Mouse (Mus musculus): ENCODE measurements around the gene Serpina1e. TPM values are rescaled to one million over a fixed set of nuclear protein-coding genes. Genes with fewer than 3 reads are reported as not detected.

The Serpina1e gene
- polyA plus RNA-seq (2012; ENCODE audit: insufficient read depth, insufficient read length, missing spikeins): not detected in 2 replicates

GRCm38 (mm10) chr12:103958798-103959197 lies at the start of gene Serpina1e:
Gene Serpina1e, minus strand, starts transcription at chr12:103958975.
- TF ChIP-seq CTCF (IDR thresholded peaks at IDR 0.05; ENCODE audit: low read depth, low read length) (no peak), POLR2A (IDR thresholded peaks at IDR 0.05; ENCODE audit: borderline replicate concordance, low read depth, low read length) (no peak)
- Histone ChIP-seq H3K4me3 (ENCODE audit: insufficient read depth, low read length) (no peak within 1 kb of the TSS), H3K4me1 (ENCODE audit: control insufficient read depth, insufficient read depth, low read length) (no peaks in the 10 kb centered on the region), H3K27ac (ENCODE audit: insufficient read depth, low read depth, low read length) (no peak within 1 kb of the TSS)

- no peak overlapping the region for H3K27ac ChIP-seq (ENCODE audit: insufficient read depth, low read depth, low read length)
- no peak overlapping the region for H3K4me3 ChIP-seq (ENCODE audit: insufficient read depth, low read length)
- no peaks in the 10 kb centered on the region for H3K4me1 ChIP-seq (ENCODE audit: control insufficient read depth, insufficient read depth, low read length)
- TF ChIP-seq POLR2A (IDR thresholded peaks at IDR 0.05; ENCODE audit: borderline replicate concordance, low read depth, low read length) (no peak), CTCF (IDR thresholded peaks at IDR 0.05; ENCODE audit: low read depth, low read length) (no peak)
Measured at GRCm38 (mm10) chr12:104004689-104005088, 45.9 kb upstream of the Serpina1e start.

- Histone ChIP-seq H3K27ac (ENCODE audit: insufficient read depth, low read depth, low read length) (no peak overlapping the region), H3K4me3 (ENCODE audit: insufficient read depth, low read length) (no peak overlapping the region), H3K4me1 (ENCODE audit: control insufficient read depth, insufficient read depth, low read length) (no peaks in the 10 kb centered on the region)
- TF ChIP-seq POLR2A (IDR thresholded peaks at IDR 0.05; ENCODE audit: borderline replicate concordance, low read depth, low read length) (no peak), CTCF (IDR thresholded peaks at IDR 0.05; ENCODE audit: low read depth, low read length) (no peak)
Measured at GRCm38 (mm10) chr12:104003238-104003612, 44.5 kb upstream of the Serpina1e start.

GRCm38 (mm10) chr12:104002569-104003237 lies 43.9 kb upstream of the Serpina1e start:
- TF ChIP-seq POLR2A (IDR thresholded peaks at IDR 0.05; ENCODE audit: borderline replicate concordance, low read depth, low read length): no peak
- no peak for TF ChIP-seq CTCF (IDR thresholded peaks at IDR 0.05; ENCODE audit: low read depth, low read length)
- no peak overlapping the region for H3K27ac ChIP-seq (ENCODE audit: insufficient read depth, low read depth, low read length)
- no peak overlapping the region for H3K4me3 ChIP-seq (ENCODE audit: insufficient read depth, low read length)
- no peaks in the 10 kb centered on the region for H3K4me1 ChIP-seq (ENCODE audit: control insufficient read depth, insufficient read depth, low read length)

DNA sequence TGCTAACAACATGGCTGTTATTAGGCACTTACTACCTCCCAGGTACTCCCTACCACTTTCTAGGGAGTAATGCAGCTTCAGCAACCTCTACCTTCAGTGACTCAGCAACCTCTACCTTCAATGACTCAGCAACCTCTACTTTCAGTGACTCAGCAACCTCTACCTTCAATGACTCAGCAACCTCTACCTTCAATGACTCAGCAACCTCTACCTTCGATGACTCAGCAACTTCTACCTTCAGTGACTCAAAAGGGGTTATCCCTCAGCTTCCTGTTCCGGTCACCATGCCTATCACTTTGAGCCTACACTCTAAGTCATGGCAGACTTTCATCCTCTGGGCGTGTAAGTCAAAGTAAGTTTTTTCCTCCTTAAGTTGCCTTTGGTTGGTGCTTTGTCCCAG lies 41.8 kb upstream of the Serpina1e start:
- H3K27ac ChIP-seq (ENCODE audit: insufficient read depth, low read depth, low read length): no peak overlapping the region
- TF ChIP-seq CTCF (IDR thresholded peaks at IDR 0.05; ENCODE audit: low read depth, low read length) (no peak), POLR2A (IDR thresholded peaks at IDR 0.05; ENCODE audit: borderline replicate concordance, low read depth, low read length) (no peak)
- H3K4me1 ChIP-seq (ENCODE audit: control insufficient read depth, insufficient read depth, low read length): no peaks in the 10 kb centered on the region

DNA sequence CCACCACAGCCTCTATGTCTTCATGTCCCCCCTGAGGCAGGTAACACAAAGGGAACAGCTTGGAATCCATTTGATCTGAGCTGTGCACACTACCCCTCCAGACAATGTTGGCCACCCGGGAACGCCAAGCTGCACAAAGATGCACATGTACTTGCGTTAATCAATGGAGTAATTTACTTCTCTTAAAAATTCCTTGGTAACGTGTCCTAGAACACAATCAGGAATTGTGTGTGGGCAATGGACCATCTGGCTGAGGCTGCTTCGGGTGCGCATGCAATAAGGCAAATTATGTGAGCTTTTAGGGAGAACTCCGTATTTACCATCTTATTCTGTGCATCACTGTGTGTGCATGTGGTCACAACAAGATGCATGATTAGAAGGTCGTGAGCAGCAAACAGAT lies 40.8 kb upstream of the Serpina1e start:
- TF ChIP-seq CTCF (IDR thresholded peaks at IDR 0.05; ENCODE audit: low read depth, low read length): no peak
- no peak for TF ChIP-seq POLR2A (IDR thresholded peaks at IDR 0.05; ENCODE audit: borderline replicate concordance, low read depth, low read length)
- H3K4me3 ChIP-seq (ENCODE audit: insufficient read depth, low read length): no peak overlapping the region
- H3K4me1 ChIP-seq (ENCODE audit: control insufficient read depth, insufficient read depth, low read length): no peaks in the 10 kb centered on the region
- H3K27ac ChIP-seq (ENCODE audit: insufficient read depth, low read depth, low read length): no peak overlapping the region

More for the DNA sequence above, 41.8 kb upstream of the Serpina1e start:
- no peak overlapping the region for H3K4me3 ChIP-seq (ENCODE audit: insufficient read depth, low read length)

DNA sequence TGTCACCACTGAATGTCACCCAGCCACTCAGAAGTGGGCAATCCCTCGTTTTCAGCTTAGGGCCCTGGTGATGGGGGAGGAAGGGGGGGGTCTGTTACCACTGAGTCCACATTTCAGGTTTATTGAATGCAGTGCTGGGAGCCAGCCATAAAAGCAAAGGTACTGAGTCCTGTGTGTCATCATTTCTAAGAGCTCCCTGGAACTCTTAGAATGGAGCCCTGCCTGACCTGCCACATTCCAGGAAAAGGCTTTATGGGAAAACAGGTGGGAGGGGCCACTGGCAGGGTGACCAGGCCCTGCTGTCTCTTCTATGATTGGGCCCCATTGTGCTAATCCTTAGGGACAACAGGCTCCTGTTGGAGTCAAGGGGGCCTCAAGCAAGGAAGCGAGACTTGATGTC lies 37.7 kb upstream of the Serpina1e start:
- Histone ChIP-seq H3K27ac (ENCODE audit: insufficient read depth, low read depth, low read length) (no peak overlapping the region), H3K4me3 (ENCODE audit: insufficient read depth, low read length) (no peak overlapping the region), H3K4me1 (ENCODE audit: control insufficient read depth, insufficient read depth, low read length) (no peaks in the 10 kb centered on the region)
- no peak for TF ChIP-seq POLR2A (IDR thresholded peaks at IDR 0.05; ENCODE audit: borderline replicate concordance, low read depth, low read length)
- no peak for TF ChIP-seq CTCF (IDR thresholded peaks at IDR 0.05; ENCODE audit: low read depth, low read length)

GRCm38 (mm10) chr12:103995292-103996072 lies 36.7 kb upstream of the Serpina1e start:
- Histone ChIP-seq H3K27ac (ENCODE audit: insufficient read depth, low read depth, low read length) (no peak overlapping the region), H3K4me1 (ENCODE audit: control insufficient read depth, insufficient read depth, low read length) (no peaks in the 10 kb centered on the region), H3K4me3 (ENCODE audit: insufficient read depth, low read length) (no peak overlapping the region)
- no peak for TF ChIP-seq POLR2A (IDR thresholded peaks at IDR 0.05; ENCODE audit: borderline replicate concordance, low read depth, low read length)
- TF ChIP-seq CTCF (IDR thresholded peaks at IDR 0.05; ENCODE audit: low read depth, low read length): peak; percentile 60; the same call in 1 of the 2 replicates

DNA sequence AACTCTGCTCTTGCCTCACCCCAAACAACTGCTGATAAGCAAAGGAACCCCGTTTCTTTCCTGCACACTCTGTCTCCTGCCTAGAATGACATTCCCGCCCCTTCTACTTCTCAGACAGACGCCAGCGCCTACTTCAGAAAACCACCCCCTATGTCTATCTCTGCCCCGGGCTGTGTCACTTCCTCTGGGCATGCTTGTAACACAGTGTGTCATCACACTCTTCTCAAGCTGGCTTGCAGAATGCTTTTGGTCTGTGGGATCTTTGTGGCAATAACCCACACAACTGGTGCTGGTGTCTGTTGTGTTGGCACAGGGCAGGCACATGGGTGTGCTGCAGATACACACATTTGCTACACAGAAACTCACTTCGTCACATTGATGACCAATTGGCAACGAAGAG lies 34.2 kb upstream of the Serpina1e start:
- no peak overlapping the region for H3K27ac ChIP-seq (ENCODE audit: insufficient read depth, low read depth, low read length)
- H3K4me3 ChIP-seq (ENCODE audit: insufficient read depth, low read length): no peak overlapping the region

DNA sequence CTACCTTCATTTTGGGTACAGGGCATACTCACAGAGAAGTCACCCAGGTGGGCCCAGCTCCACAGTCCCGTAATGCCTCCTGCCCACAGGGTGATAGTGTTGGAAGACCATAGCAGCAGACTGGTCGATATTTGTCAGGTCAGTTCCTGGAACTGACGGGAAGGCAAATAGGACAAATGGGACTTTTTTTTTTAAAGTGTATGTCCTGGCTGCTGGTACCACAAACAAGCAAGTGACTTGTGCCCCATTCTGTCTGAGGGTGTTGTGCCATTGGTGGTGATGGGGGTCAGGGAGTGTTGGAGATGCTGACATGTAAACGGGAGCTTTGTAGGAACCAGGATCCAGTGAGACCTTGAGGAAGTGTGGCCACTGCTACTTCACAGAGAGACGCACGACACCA lies 31.1 kb upstream of the Serpina1e start, which contains the start of gene Serpina11:
Serpina11 (minus strand) TSS at position 101 of the 400 bp plus-strand sequence.
- Histone ChIP-seq H3K4me1 (ENCODE audit: control insufficient read depth, insufficient read depth, low read length) (no peaks in the 10 kb centered on the region), H3K4me3 (ENCODE audit: insufficient read depth, low read length) (no peak within 1 kb of the TSS), H3K27ac (ENCODE audit: insufficient read depth, low read depth, low read length) (no peak within 1 kb of the TSS)
- TF ChIP-seq CTCF (IDR thresholded peaks at IDR 0.05; ENCODE audit: low read depth, low read length) (no peak), POLR2A (IDR thresholded peaks at IDR 0.05; ENCODE audit: borderline replicate concordance, low read depth, low read length) (no peak)

More for the DNA sequence above, 34.2 kb upstream of the Serpina1e start:
- TF ChIP-seq CTCF (IDR thresholded peaks at IDR 0.05; ENCODE audit: low read depth, low read length): no peak
- TF ChIP-seq POLR2A (IDR thresholded peaks at IDR 0.05; ENCODE audit: borderline replicate concordance, low read depth, low read length): no peak
- no peaks in the 10 kb centered on the region for H3K4me1 ChIP-seq (ENCODE audit: control insufficient read depth, insufficient read depth, low read length)
